Mouse (Mus musculus) cortical plate, adult 2 months (tissue): ENCODE data around the gene Zfp593.

Experiments
- CTCF ChIP-seq: fragments of 200-500 bp; IDR thresholded peaks from 2 replicates; pipeline ENCODE4 v1.5.1; 2011; ENCODE audit warnings: mild to moderate bottlenecking, control low read depth, low read length; ENCODE audit not compliant: insufficient read depth; ENCODE audit errors: extremely low read depth
- POLR2A ChIP-seq: fragments of 200-500 bp; IDR thresholded peaks from 2 replicates; pipeline ENCODE4 v1.6.1; 2011; ENCODE audit warnings: mild to moderate bottlenecking, low read length, control low read depth; ENCODE audit not compliant: insufficient read depth; ENCODE audit errors: extremely low read depth

GRCm38 (mm10) chr4:134284942-134285341 is 39.5 kb upstream of the Zfp593 start:
- no peak for TF ChIP-seq CTCF
- no peak for TF ChIP-seq POLR2A
